Mouse (Mus musculus) naive thymus-derived CD4-positive, alpha-beta T cell, adult 5 months (primary cell): ENCODE data around the gene Ptpn22. TPM values are rescaled to one million over a fixed set of nuclear protein-coding genes. Genes with fewer than 3 reads are reported as not detected.

Experiments used
- polyA plus RNA-seq: library from polyadenylated mRNA; unstranded; fragments of 100-300 nt; shearing (Covaris generic); gene quantifications from one replicate; pipeline ENCODE4 v1.2.1, GENCODE M21; 2017

The Ptpn22 gene
- polyA plus RNA-seq: 425 TPM

DNA sequence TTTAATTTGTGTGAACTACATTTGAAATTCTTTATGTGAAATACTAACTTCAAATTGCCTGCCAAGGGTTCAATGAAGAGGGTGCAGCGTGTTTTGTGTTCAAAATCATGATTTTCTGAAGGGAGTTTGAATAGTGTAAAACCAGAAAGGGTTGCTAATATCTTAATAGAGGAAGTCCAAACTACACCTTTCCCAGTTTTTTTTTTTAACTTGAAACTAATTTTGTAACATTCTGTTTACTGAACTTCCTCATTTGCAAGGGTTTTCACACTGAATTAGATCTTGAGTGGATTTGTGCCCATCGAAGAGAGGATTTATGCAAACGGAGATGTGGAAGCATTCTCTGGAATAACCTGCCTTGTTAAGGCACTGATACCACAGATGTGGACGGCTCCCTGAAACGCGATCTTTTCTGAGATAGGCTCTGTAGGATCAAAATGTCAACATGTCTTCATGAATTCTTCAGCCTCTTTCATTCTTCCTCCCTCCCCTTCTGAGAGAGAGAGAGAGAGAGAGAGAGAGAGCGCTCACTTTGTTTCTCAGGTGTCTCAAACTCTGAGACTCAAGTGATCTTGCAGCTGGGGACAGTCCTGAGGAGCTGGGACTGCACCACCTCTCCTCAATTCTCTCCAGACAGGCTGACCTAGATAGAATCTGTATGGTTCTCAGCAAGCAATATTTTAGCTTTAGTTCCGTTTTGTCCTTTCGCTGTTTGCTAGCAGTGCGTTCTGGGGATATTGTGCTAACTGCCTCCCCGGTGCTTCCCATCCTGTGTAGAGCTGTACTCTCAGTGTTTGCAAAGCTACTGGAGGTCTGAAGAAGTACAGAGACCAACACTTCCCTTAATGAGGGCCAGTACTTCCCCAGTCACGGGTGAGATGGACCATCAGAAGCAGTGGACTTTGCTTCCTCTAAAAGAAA is at the start of gene Ptpn22:
Ptpn22 (plus strand) TSS at position 915 of the 921 bp plus-strand sequence.

DNA sequence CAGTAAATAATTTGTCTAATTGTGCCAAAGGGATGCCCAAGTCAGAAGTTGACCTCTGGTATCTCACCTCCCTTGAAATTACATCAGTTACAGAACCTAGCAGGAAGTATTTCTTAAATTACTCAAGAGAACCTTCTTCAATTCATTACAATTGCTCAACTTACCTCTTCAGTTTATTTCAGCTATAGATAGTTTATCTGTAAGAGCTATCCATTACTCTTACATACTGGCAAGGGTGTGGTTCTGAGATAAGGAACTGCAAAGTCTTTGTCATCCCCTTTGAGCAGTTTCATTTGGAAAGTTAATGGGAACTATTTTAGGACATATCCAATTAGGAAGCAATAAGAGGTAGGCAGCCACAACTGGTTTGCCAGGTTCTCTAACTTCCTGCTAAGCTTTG is 27.2 kb upstream of the Ptpn22 start, which contains the start of gene Bcl2l15:
Bcl2l15 (plus strand) TSS at position 176 of the 400 bp plus-strand sequence.

DNA sequence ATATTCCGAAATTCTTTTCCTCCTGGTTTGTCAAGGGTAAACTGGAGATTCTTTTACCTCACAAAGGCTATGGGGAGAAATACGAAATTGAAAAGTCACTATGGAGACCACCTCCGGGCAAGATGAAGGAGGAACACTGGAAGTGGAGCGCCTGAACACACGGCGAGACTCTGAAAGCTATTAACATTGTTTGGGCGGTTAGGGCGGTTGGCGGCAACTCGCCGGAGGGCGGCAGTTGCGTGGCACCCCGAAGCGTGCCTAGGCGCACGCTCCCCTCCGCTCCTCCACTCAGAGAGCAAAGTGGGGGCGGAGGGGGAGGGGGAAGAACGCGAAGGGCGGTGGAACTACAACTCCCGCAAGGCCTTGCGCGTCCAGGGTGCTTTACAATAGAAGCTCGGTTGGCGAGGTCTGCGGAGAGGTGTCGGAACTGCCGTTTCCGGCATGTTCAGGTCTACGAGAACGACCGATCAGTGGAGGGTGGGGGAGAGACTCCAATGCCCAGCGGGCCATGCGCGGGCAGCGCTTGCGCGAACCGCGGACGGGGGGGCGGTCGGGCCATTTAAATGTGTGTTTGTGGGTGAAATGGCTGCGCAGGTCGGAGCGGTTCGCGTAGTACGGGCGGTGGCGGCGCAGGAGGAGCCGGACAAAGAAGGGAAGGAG is 54.5 kb downstream of the Ptpn22 start, which contains the start of gene Rsbn1:
Rsbn1 (plus strand) TSS at position 111 of the 660 bp plus-strand sequence.

Other genes with a start within 250 kb of the Ptpn22 start
- 2.6 TPM for gene Atg4a-ps, start 213.7 kb upstream of the Ptpn22 start, polyA plus RNA-seq
- 0.11 TPM for gene Olfml3, start 121.8 kb upstream of the Ptpn22 start, polyA plus RNA-seq
- not detected for gene Gm10964, start 120.4 kb upstream of the Ptpn22 start, polyA plus RNA-seq
- gene Hipk1, start 68.2 kb upstream of the Ptpn22 start, polyA plus RNA-seq: 46.0 TPM
- gene Dclre1b, start 50.4 kb upstream of the Ptpn22 start, polyA plus RNA-seq: 8.1 TPM
- gene Ap4b1, start 50.3 kb upstream of the Ptpn22 start, polyA plus RNA-seq: 20.7 TPM
- gene Gm43064, start 50.2 kb upstream of the Ptpn22 start, polyA plus RNA-seq: not detected
- gene Bcl2l15, start 27.2 kb upstream of the Ptpn22 start, polyA plus RNA-seq: 1.1 TPM
- gene Rsbn1, start 54.3 kb downstream of the Ptpn22 start, polyA plus RNA-seq: 49.1 TPM
- gene Phtf1, start 108.3 kb downstream of the Ptpn22 start, polyA plus RNA-seq: 41.0 TPM